Mouse (Mus musculus): ENCODE measurements around the gene Adamts1. TPM values are rescaled to one million over a fixed set of nuclear protein-coding genes. Genes with fewer than 3 reads are reported as not detected.

Adamts1 gene
- polyA plus RNA-seq, 1 experiment from 2014 or later, result 10.1 TPM

- Histone ChIP-seq H3K27me3 (replicated peaks; ENCODE audit: control insufficient read depth, insufficient read depth, low read length) (no peaks in the 10 kb centered on the region; the same call in 1 of the 2 replicates), H3K4me1 (replicated peaks; ENCODE audit: control insufficient read depth, insufficient read depth, low read length) (peaks cover 29% of the 10 kb centered on the region), H3K4me2 (ENCODE audit: low read length) (peak overlapping the region; percentile 85), H3K27ac (ENCODE audit: low read length) (no peak overlapping the region), H3K9me3 (ENCODE audit: control insufficient read depth, low read length) (no peaks in the 10 kb centered on the region), H3K36me3 (ENCODE audit: control insufficient read depth, insufficient read depth) (no peaks in the 10 kb centered on the region), H3K9ac (replicated peaks; ENCODE audit: low read depth, low read length) (peak overlapping the region; percentile 68), H3K4me3 (replicated peaks; ENCODE audit: low read length) (peak overlapping the region; percentile 62)
- under 1% methylated on average over 67 of the region's 67 CpGs for WGBS
- no peak for ATAC-seq
Measured at GRCm38 (mm10) chr16:85801971-85802811, 722 bp downstream of the Adamts1 start.

DNA sequence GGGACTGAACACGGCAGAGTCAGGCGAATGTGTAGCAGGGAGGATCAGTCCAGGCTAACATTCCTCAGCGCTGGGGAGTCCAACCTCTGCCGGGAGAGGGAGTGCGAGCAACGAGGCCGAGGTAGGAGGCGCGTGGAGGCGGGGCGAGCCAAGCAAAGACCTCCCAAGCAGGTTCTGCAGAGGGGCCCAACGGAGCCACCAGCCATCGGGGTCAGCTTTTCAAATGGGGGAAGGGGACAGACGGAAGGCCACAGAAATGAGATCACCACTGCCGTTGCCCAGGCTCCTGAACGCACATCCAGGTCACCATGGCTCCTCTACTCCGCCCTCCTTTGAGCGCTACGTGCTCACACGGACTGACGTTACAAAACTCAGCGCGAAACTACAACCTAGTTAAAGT, 1.7 kb downstream of the Adamts1 start:
- Histone ChIP-seq H3K27ac (ENCODE audit: low read length) (no peak overlapping the region), H3K9me3 (ENCODE audit: control insufficient read depth, low read length) (no peaks in the 10 kb centered on the region), H3K36me3 (ENCODE audit: control insufficient read depth, insufficient read depth) (no peaks in the 10 kb centered on the region), H3K4me3 (replicated peaks; ENCODE audit: low read length) (peak overlapping the region; percentile 62), H3K27me3 (replicated peaks; ENCODE audit: control insufficient read depth, insufficient read depth, low read length) (no peaks in the 10 kb centered on the region; the same call in 1 of the 2 replicates), H3K4me2 (ENCODE audit: low read length) (peak overlapping the region; percentile 85), H3K4me1 (replicated peaks; ENCODE audit: control insufficient read depth, insufficient read depth, low read length) (peaks cover 26% of the 10 kb centered on the region), H3K9ac (replicated peaks; ENCODE audit: low read depth, low read length) (peak overlapping the region; percentile 38)
- peak; percentile 75 for ATAC-seq
- WGBS, result 0% methylated on average over 23 of the region's 23 CpGs

- under 1% methylated on average over 8 of the region's 8 CpGs for WGBS
- Histone ChIP-seq H3K36me3 (ENCODE audit: control insufficient read depth, insufficient read depth) (no peaks in the 10 kb centered on the region), H3K27ac (ENCODE audit: low read length) (peak overlapping the region; percentile 25; the same call in 1 of the 2 replicates), H3K4me1 (replicated peaks; ENCODE audit: control insufficient read depth, insufficient read depth, low read length) (peaks cover 24% of the 10 kb centered on the region), H3K4me2 (ENCODE audit: low read length) (peak overlapping the region; percentile 85), H3K27me3 (replicated peaks; ENCODE audit: control insufficient read depth, insufficient read depth, low read length) (no peaks in the 10 kb centered on the region; the same call in 1 of the 2 replicates), H3K4me3 (replicated peaks; ENCODE audit: low read length) (peak overlapping the region; percentile 62), H3K9me3 (ENCODE audit: control insufficient read depth, low read length) (no peaks in the 10 kb centered on the region), H3K9ac (replicated peaks; ENCODE audit: low read depth, low read length) (peak overlapping the region; percentile 38; the same call in 1 of the 2 replicates)
- ATAC-seq, result peak; percentile 80
Measured at GRCm38 (mm10) chr16:85800691-85801090, 2.2 kb downstream of the Adamts1 start.

DNA sequence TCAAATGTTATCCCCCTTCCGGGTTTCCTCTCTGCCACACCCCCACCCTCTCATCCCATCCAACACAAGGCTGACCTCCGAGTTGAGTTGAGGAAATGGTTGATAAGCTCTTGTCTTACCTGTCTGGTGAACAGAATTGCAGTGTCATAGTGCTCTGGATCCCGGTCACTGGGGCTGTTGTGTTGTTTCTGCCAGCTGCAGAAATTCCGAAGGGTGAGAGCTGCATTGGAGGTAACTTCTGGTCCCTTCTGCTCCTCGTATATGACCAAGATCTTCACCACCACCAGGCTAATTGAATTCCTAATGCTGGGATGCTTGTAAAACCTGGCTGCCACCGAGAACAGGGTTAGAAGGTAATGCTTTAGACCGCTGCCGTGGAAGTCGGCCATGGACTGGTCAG, 2.9 kb downstream of the Adamts1 start:
- no peak for ATAC-seq
- Histone ChIP-seq H3K27ac (ENCODE audit: low read length) (no peak overlapping the region), H3K9me3 (ENCODE audit: control insufficient read depth, low read length) (no peaks in the 10 kb centered on the region), H3K4me2 (ENCODE audit: low read length) (no peak overlapping the region), H3K4me1 (replicated peaks; ENCODE audit: control insufficient read depth, insufficient read depth, low read length) (peaks cover 20% of the 10 kb centered on the region), H3K9ac (replicated peaks; ENCODE audit: low read depth, low read length) (no peak overlapping the region), H3K36me3 (ENCODE audit: control insufficient read depth, insufficient read depth) (0 out of 2 replicates have a peak, but pooled peaks cover 3% of the 10 kb centered on the region), H3K27me3 (replicated peaks; ENCODE audit: control insufficient read depth, insufficient read depth, low read length) (no peaks in the 10 kb centered on the region; the same call in 1 of the 2 replicates), H3K4me3 (replicated peaks; ENCODE audit: low read length) (no peak overlapping the region)
- WGBS, result 83% methylated on average over 9 of the region's 9 CpGs

- H3K9me3 ChIP-seq (ENCODE audit: control insufficient read depth, low read length), result no peaks in the 10 kb centered on the region
- no peak overlapping the region for H3K27ac ChIP-seq (ENCODE audit: low read length)
- no peak overlapping the region for H3K9ac ChIP-seq (replicated peaks; ENCODE audit: low read depth, low read length)
- no peak overlapping the region for H3K4me3 ChIP-seq (replicated peaks; ENCODE audit: low read length)
- 0 out of 2 replicates have a peak, but pooled peaks cover 3% of the 10 kb centered on the region for H3K36me3 ChIP-seq (ENCODE audit: control insufficient read depth, insufficient read depth)
- ATAC-seq, result no peak
- no peaks in the 10 kb centered on the region for H3K27me3 ChIP-seq (replicated peaks; ENCODE audit: control insufficient read depth, insufficient read depth, low read length)
- peaks cover 11% of the 10 kb centered on the region for H3K4me1 ChIP-seq (replicated peaks; ENCODE audit: control insufficient read depth, insufficient read depth, low read length)
- 90% methylated on average over 7 of the region's 7 CpGs for WGBS
- H3K4me2 ChIP-seq (ENCODE audit: low read length), result no peak overlapping the region
Measured at GRCm38 (mm10) chr16:85798334-85798733, 4.6 kb downstream of the Adamts1 start.

DNA sequence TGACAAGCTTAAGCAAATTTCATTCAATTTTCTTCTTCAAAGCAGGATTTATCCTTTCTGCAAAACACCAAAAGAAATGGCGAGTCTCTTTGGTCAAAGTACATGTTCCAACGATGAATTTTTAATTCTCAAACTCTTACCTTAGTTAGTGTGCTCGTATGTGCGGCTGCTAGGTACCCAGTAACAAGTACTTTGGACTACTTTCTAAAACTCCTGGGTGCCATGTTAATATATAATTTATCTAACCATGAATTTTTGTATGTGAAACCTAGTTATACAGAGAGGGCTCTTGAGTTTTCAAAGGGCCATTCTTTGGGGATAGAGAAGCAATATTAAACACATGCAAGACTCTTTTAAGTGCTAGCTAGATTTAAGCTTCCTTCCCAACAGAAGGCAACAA, 5.8 kb downstream of the Adamts1 start:
- H3K4me1 ChIP-seq (replicated peaks; ENCODE audit: control insufficient read depth, insufficient read depth, low read length), result peaks cover 11% of the 10 kb centered on the region
- 0 out of 2 replicates have a peak, but pooled peaks cover 3% of the 10 kb centered on the region for H3K36me3 ChIP-seq (ENCODE audit: control insufficient read depth, insufficient read depth)
- H3K4me3 ChIP-seq (replicated peaks; ENCODE audit: low read length), result no peak overlapping the region
- no peaks in the 10 kb centered on the region for H3K27me3 ChIP-seq (replicated peaks; ENCODE audit: control insufficient read depth, insufficient read depth, low read length)
- no peak overlapping the region for H3K9ac ChIP-seq (replicated peaks; ENCODE audit: low read depth, low read length)
- ATAC-seq, result no peak
- no peaks in the 10 kb centered on the region for H3K9me3 ChIP-seq (ENCODE audit: control insufficient read depth, low read length)
- no peak overlapping the region for H3K27ac ChIP-seq (ENCODE audit: low read length)
- 94% methylated on average over 4 of the region's 4 CpGs for WGBS
- no peak overlapping the region for H3K4me2 ChIP-seq (ENCODE audit: low read length)

DNA sequence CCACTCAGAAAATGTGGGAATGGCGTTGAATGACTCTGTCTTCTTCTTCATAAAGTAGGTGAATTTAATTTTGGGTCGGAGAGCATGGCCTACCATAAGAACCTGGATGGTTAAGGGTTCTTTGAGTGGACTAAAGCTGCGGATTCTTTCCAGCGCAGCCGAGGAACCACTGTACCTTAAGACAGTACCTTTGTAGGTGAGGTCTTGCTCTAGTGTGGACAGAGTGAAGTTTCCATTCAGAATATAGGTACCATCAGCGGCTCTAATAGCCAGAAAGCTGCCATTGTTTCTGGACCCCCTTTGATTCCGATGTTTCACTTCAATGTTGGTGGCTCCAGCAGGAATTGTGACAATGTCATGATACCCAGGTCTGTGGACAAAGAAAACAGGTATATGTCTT, 7.2 kb downstream of the Adamts1 start:
- no peak overlapping the region for H3K4me2 ChIP-seq (ENCODE audit: low read length)
- no peak overlapping the region for H3K4me3 ChIP-seq (replicated peaks; ENCODE audit: low read length)
- 0 out of 2 replicates have a peak, but pooled peaks cover 3% of the 10 kb centered on the region for H3K36me3 ChIP-seq (ENCODE audit: control insufficient read depth, insufficient read depth)
- no peaks in the 10 kb centered on the region for H3K27me3 ChIP-seq (replicated peaks; ENCODE audit: control insufficient read depth, insufficient read depth, low read length)
- no peak for ATAC-seq
- H3K4me1 ChIP-seq (replicated peaks; ENCODE audit: control insufficient read depth, insufficient read depth, low read length), result peaks cover 2% of the 10 kb centered on the region; the same call in 1 of the 2 replicates
- H3K9me3 ChIP-seq (ENCODE audit: control insufficient read depth, low read length), result no peaks in the 10 kb centered on the region
- no peak overlapping the region for H3K9ac ChIP-seq (replicated peaks; ENCODE audit: low read depth, low read length)
- H3K27ac ChIP-seq (ENCODE audit: low read length), result no peak overlapping the region
- WGBS, result 96% methylated on average over 7 of the region's 7 CpGs

GRCm38 (mm10) chr16:85793166-85793830, 9.6 kb downstream of the Adamts1 start:
- Histone ChIP-seq H3K9me3 (ENCODE audit: control insufficient read depth, low read length) (no peaks in the 10 kb centered on the region), H3K4me2 (ENCODE audit: low read length) (no peak overlapping the region)

GRCm38 (mm10) chr16:85781076-85781475, 21.8 kb downstream of the Adamts1 start:
- Histone ChIP-seq H3K36me3 (ENCODE audit: control insufficient read depth, insufficient read depth) (no peaks in the 10 kb centered on the region), H3K4me3 (replicated peaks; ENCODE audit: low read length) (no peak overlapping the region), H3K9ac (replicated peaks; ENCODE audit: low read depth, low read length) (no peak overlapping the region), H3K4me1 (replicated peaks; ENCODE audit: control insufficient read depth, insufficient read depth, low read length) (no peaks in the 10 kb centered on the region), H3K9me3 (ENCODE audit: control insufficient read depth, low read length) (no peaks in the 10 kb centered on the region), H3K27ac (ENCODE audit: low read length) (no peak overlapping the region), H3K4me2 (ENCODE audit: low read length) (no peak overlapping the region), H3K27me3 (replicated peaks; ENCODE audit: control insufficient read depth, insufficient read depth, low read length) (no peaks in the 10 kb centered on the region)
- 88% methylated on average over 2 of the region's 2 CpGs for WGBS
- ATAC-seq, result no peak

More at GRCm38 (mm10) chr16:85793166-85793830, 9.6 kb downstream of the Adamts1 start:
- H3K27ac ChIP-seq (ENCODE audit: low read length), result no peak overlapping the region
- H3K4me3 ChIP-seq (replicated peaks; ENCODE audit: low read length), result no peak overlapping the region
- H3K4me1 ChIP-seq (replicated peaks; ENCODE audit: control insufficient read depth, insufficient read depth, low read length), result no peaks in the 10 kb centered on the region
- WGBS, result 76% methylated on average over 4 of the region's 4 CpGs
- H3K36me3 ChIP-seq (ENCODE audit: control insufficient read depth, insufficient read depth), result 0 out of 2 replicates have a peak, but pooled peaks cover 3% of the 10 kb centered on the region
- no peaks in the 10 kb centered on the region for H3K27me3 ChIP-seq (replicated peaks; ENCODE audit: control insufficient read depth, insufficient read depth, low read length)
- no peak overlapping the region for H3K9ac ChIP-seq (replicated peaks; ENCODE audit: low read depth, low read length)
- no peak for ATAC-seq

All from forebrain, embryonic 16.5 days (tissue).